Mouse (Mus musculus) gastrocnemius, postnatal 14 days (tissue): Measurements from ENCODE around the gene Kank3. TPM values are rescaled to one million over a fixed set of nuclear protein-coding genes. Genes with fewer than 3 reads are reported as not detected.

Experiments
- DNase-seq: peaks from one replicate; pipeline ENCODE4 v3.0.0; 2021; ENCODE audit warnings: mixed read lengths
- intact Hi-C: fragments of 180-260 bp; cut with DNase I; formaldehyde crosslinking; loops from one replicate; pipeline ENCODE4 v1.15.1; 2025; ENCODE audit warnings: low total_unique reads
- total RNA-seq, 2 experiments: library from RNA; stranded (reverse); gene quantifications; 2 replicates each; pipeline ENCODE4 v1.2.3; 2021

Gene Kank3
- total RNA-seq, 2 experiments from 2014 or later = 20.8 to 35.1 TPM

DNA sequence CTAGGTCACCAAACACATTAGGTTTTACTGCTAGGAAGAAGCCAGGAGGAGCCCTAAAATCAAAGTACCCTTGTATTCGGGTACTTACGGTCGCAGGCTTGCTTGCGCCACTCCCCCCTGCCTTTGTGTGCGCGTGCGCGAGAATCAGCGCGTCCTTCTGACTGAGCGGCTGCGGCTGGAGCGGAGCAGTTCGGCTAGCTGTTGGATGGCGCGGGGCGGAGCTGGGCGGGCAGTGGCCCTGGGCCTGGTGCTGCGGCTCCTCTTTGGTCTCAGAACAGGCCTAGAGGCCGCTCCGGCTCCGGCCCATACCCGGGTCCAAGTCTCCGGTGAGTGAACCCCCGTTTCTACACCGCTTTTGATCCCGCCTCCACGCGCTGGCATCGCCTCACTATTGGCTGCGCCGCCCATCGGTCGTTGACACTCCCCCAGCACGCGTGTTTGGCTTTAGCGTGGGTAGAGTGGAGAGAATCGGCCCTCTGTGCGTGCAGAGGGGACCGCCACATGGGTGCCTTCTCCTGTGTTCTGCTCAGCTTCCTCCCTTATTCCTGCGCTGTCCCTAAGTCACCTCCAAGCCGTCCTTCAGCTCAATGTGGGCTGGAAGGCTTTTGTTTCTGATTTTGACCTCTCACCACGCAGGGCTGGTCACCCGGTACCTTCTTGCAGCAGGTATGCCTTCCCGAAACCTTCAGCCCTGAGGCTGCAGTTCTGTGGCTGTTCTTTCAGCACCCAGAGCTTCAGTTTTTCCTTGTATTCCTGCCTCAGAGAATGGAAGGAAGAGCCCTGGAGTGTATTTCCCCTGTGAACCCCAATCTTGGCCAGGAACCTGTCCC lies 32.9 kb downstream of the Kank3 start, which contains the start of gene Cd320:
Cd320 (plus strand) TSS at position 126 of the 830 bp plus-strand sequence.
- intact Hi-C loops = no loop called here
- peak; percentile 93 for DNase-seq

DNA sequence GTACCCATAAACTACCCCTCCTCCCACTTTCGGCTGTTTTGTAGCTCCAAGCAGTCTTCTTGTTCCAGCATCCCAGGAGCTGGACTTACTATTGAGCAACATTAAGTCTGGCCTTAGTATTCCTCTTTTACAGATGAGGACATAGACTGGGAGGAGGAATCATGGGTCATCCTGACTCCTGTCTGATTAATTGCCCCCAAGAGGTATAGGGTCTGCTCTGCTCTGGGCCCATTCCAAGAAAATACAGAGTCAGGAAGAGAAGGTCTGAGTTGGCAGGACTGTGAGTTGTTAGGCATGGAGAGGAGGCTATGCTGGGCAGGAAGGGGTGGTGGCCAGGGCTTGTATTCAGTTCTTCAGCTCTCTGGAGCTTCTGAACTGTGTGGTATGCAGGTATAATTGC lies 33.9 kb downstream of the Kank3 start:
- intact Hi-C loops = no loop called here
- DNase-seq = no peak

DNA sequence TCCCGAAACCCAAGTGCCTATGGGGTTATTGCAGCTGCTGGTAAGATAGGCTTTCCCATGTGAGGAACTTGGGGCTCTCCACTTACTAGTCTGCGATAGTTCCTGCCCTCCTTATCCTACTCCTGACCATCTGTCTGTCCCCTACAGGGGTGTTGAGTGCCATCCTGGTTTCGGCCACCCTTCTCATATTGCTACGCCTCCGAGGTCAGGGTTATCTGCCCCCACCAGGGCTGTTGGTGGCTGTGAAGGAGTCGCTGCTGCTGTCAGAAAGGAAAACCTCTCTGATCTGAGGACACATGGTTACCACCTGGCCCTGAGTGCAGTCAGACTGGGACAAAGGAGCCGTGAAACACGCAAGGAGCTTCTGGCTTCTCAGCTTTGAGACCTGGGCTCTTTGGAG lies 37.8 kb downstream of the Kank3 start:
- intact Hi-C loops = no loop called here
- DNase-seq = no peak

DNA sequence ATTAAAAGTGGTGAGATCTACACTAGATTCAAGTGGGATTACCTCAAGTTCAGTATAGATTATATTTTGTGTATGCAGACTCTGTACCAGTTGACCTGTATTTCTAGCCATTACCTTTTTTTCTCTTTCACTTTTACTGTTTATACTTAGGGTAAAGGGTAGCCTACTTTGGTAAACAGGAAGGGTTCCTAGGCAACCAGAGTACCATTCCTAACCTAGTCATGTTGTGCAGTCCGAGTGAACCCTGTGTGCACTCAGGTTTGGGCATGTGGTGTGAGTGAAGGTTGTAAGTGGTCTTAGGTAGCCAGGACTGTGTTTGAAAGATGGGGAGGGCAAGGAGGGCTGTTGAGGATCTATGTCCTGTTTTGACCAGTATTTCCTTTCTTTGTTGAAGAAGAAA lies 41.0 kb downstream of the Kank3 start:
- DNase-seq = no peak
- intact Hi-C loops = no loop called here

DNA sequence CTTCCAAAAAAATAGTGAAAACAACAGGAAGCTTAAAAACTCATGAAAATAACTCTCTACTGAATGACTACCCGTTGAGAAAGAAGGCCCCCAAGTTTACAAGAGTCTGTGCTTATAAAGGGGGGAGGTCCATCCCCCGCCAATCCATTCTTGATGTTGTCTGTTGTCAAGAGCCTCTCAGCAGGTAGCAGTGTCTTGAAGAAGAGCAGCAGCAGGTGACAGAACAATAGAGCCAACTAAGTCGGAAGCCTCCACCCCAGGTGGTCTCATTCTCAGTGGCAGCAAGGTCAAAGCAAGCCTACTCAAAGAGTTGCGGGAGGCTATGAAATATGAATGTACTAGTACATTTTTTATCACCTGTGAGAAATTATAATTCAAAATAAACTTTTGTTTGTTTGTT lies 47.5 kb downstream of the Kank3 start:
- no peak for DNase-seq
- intact Hi-C loops = no loop called here

DNA sequence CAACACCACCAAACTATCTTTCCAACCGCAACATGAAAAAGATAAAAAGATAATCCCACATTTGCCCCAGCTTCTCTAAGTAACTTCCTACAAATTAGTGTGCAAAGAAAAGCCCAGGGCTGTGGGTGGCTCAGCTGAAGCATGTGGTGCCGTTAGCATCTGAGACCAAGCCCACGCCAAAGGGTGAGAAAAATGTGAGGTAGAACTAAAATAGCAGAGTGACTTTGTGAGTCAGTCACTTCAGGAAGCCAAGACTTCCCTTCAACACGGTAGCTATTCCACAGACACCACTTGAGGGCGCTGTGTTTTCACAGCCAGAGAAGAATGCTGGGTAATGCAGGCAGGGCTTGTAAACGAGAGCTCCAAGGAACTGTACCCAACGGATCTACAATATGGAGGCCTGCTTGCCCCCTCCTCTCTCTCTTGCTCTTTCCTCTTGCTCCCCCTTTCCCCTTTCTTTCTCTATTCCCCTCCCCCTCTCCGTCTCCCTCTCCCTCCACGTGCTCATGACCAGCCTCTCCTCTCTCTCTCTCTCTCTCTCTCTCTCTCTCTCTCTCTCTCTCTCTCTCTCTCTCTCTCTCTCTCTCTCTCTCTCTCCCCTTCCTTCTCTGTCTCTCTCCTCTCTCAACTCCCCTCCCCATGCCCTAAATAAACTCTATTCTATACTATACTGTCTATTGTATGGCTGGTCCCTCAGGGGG lies 55.2 kb downstream of the Kank3 start:
- intact Hi-C loops = no loop called here
- DNase-seq = peak; percentile 26

Other genes starting within 250 kb of the Kank3 start
- gene Zfp414, start 181.4 kb upstream of the Kank3 start, total RNA-seq = 10 to 100 TPM in 1 of 2 experiments, 1 to 10 TPM in 1; 9.9 to 13.1 TPM
- gene Pram1, start 172.5 kb upstream of the Kank3 start, total RNA-seq = not detected
- gene Hnrnpm, start 123.7 kb upstream of the Kank3 start, total RNA-seq = 10 to 100 TPM; 58.8 to 69.1 TPM
- gene March2, start 91.8 kb upstream of the Kank3 start, total RNA-seq = 10 to 100 TPM; 76.0 to 78.6 TPM
- 100 to 1,000 TPM; 154 to 159 TPM for gene Rab11b, start 50.0 kb upstream of the Kank3 start, total RNA-seq
- 10 to 100 TPM in 1 of 2 experiments, 1 to 10 TPM in 1; 9.6 to 25.8 TPM for gene Angptl4, start 28.7 kb upstream of the Kank3 start, total RNA-seq
- 100 to 1,000 TPM; 867 to 957 TPM for gene Rps28, start 14.0 kb downstream of the Kank3 start, total RNA-seq
- gene Ndufa7, start 14.1 kb downstream of the Kank3 start, total RNA-seq = 100 to 1,000 TPM; 327 to 338 TPM
- gene Cd320, start 32.6 kb downstream of the Kank3 start, total RNA-seq = 10 to 100 TPM; 17.6 to 19.8 TPM
- gene Gm7029, start 63.3 kb downstream of the Kank3 start, total RNA-seq = not detected
- 1 to 10 TPM; 3.3 to 4.4 TPM for gene Kifc1, start 80.1 kb downstream of the Kank3 start, total RNA-seq
- not detected for gene Platr17, start 94.6 kb downstream of the Kank3 start, total RNA-seq
- gene Daxx, start 98.9 kb downstream of the Kank3 start, total RNA-seq = 10 to 100 TPM; 10.2 to 13.8 TPM
- gene Tapbp, start 105.4 kb downstream of the Kank3 start, total RNA-seq = 10 to 100 TPM; 32.9 to 35.7 TPM
- 10 to 100 TPM; 13.5 to 16.1 TPM for gene Zbtb22, start 105.4 kb downstream of the Kank3 start, total RNA-seq
- gene Rgl2, start 119.0 kb downstream of the Kank3 start, total RNA-seq = 10 to 100 TPM; 24.4 to 24.7 TPM
- gene Pfdn6, start 129.8 kb downstream of the Kank3 start, total RNA-seq = 10 to 100 TPM; 53.6 to 54.9 TPM
- 10 to 100 TPM; 11.1 to 12.3 TPM for gene Wdr46, start 130.1 kb downstream of the Kank3 start, total RNA-seq
- 1 to 10 TPM; 2.3 to 2.7 TPM for gene B3galt4, start 141.0 kb downstream of the Kank3 start, total RNA-seq
- gene Vps52, start 145.3 kb downstream of the Kank3 start, total RNA-seq = 10 to 100 TPM; 30.5 to 33.1 TPM
- gene Rps18, start 145.5 kb downstream of the Kank3 start, total RNA-seq = 100 to 1,000 TPM; 464 to 543 TPM
- gene H2-K1, start 189.8 kb downstream of the Kank3 start, total RNA-seq = 10 to 100 TPM; 26.5 to 40.1 TPM
- gene Ring1, start 214.2 kb downstream of the Kank3 start, total RNA-seq = 10 to 100 TPM; 11.3 to 13.1 TPM
- gene H2-Ke6, start 217.5 kb downstream of the Kank3 start, total RNA-seq = 10 to 100 TPM; 50.1 to 51.3 TPM
- 10 to 100 TPM; 44.9 to 60.1 TPM for gene Slc39a7, start 221.2 kb downstream of the Kank3 start, total RNA-seq
- gene Rxrb, start 221.3 kb downstream of the Kank3 start, total RNA-seq = 10 to 100 TPM; 35.2 to 35.8 TPM
- 10 to 100 TPM; 51.1 to 56.0 TPM for gene Col11a2, start 228.9 kb downstream of the Kank3 start, total RNA-seq